Mouse (Mus musculus): Measurements from ENCODE around the gene Egln1. TPM values are rescaled to one million over a fixed set of nuclear protein-coding genes. Genes with fewer than 3 reads are reported as not detected.

Egln1 gene
- total RNA-seq, 2 experiments from 2014 or later = 2.5 to 2.9 TPM

- no peak for ATAC-seq (replicated peaks; ENCODE audit: low FRiP score, poor library complexity, severe bottlenecking)
Observed at GRCm38 (mm10) chr8:124863729-124864128, 85.4 kb downstream of the Egln1 start.

- peak; percentile 39 for ATAC-seq (replicated peaks; ENCODE audit: low FRiP score, poor library complexity, severe bottlenecking)
Observed at GRCm38 (mm10) chr8:124863163-124863677, 85.9 kb downstream of the Egln1 start.

- peak; percentile 92 for ATAC-seq (replicated peaks; ENCODE audit: low FRiP score, poor library complexity, severe bottlenecking)
Observed at GRCm38 (mm10) chr8:124862321-124863162, 86.6 kb downstream of the Egln1 start, which contains the start of the genes Gnpat and 2810004N23Rik. TSS of gene Gnpat (plus strand) at chr8:124863033. TSS of gene 2810004N23Rik (minus strand) at chr8:124863120.

- ATAC-seq (replicated peaks; ENCODE audit: low FRiP score, poor library complexity, severe bottlenecking) = no peak
Observed at GRCm38 (mm10) chr8:124860188-124860587, 88.9 kb downstream of the Egln1 start.

- no peak for ATAC-seq (replicated peaks; ENCODE audit: low FRiP score, poor library complexity, severe bottlenecking)
Observed at GRCm38 (mm10) chr8:124859466-124859865, 89.7 kb downstream of the Egln1 start.

Other genes with a start within 250 kb of the Egln1 start
- gene Ttc13, start 227.3 kb downstream of the Egln1 start, total RNA-seq (2015; ENCODE audit: low replicate concordance) = 26.3 and 34.8 TPM in 2 replicates
- 25.9 and 26.0 TPM in 2 replicates for gene Ttc13, start 227.3 kb downstream of the Egln1 start, total RNA-seq (2017; ENCODE audit: low replicate concordance)
- 1.7 TPM in 1 of 2 replicates, not detected in the other for gene Arv1, start 227.2 kb downstream of the Egln1 start, total RNA-seq (2015; ENCODE audit: low replicate concordance)
- 2.3 TPM in 1 of 2 replicates, not detected in the other for gene Arv1, start 227.2 kb downstream of the Egln1 start, total RNA-seq (2017; ENCODE audit: low replicate concordance)
- gene Fam89a, start 197.5 kb downstream of the Egln1 start, total RNA-seq (2015; ENCODE audit: low replicate concordance) = not detected in 2 replicates
- not detected in 2 replicates for gene Fam89a, start 197.5 kb downstream of the Egln1 start, total RNA-seq (2017; ENCODE audit: low replicate concordance)
- not detected in 2 replicates for gene Trim67, start 156.2 kb downstream of the Egln1 start, total RNA-seq (2015; ENCODE audit: low replicate concordance)
- not detected in 2 replicates for gene Trim67, start 156.2 kb downstream of the Egln1 start, total RNA-seq (2017; ENCODE audit: low replicate concordance)
- gene Gnpat, start 86.3 kb downstream of the Egln1 start, total RNA-seq (2015; ENCODE audit: low replicate concordance) = 35.2 and 40.4 TPM in 2 replicates
- 22.5 and 31.8 TPM in 2 replicates for gene Gnpat, start 86.3 kb downstream of the Egln1 start, total RNA-seq (2017; ENCODE audit: low replicate concordance)
- gene 2810004N23Rik, start 86.2 kb downstream of the Egln1 start, total RNA-seq (2015; ENCODE audit: low replicate concordance) = 4.0 and 5.4 TPM in 2 replicates
- 5.7 and 7.4 TPM in 2 replicates for gene 2810004N23Rik, start 86.2 kb downstream of the Egln1 start, total RNA-seq (2017; ENCODE audit: low replicate concordance)
- gene Exoc8, start 51.6 kb downstream of the Egln1 start, total RNA-seq (2015; ENCODE audit: low replicate concordance) = 1.8 and 7.1 TPM in 2 replicates
- 7.9 and 11.4 TPM in 2 replicates for gene Exoc8, start 51.6 kb downstream of the Egln1 start, total RNA-seq (2017; ENCODE audit: low replicate concordance)
- gene Sprtn, start 51.4 kb downstream of the Egln1 start, total RNA-seq (2015; ENCODE audit: low replicate concordance) = 15.9 and 17.7 TPM in 2 replicates
- gene Sprtn, start 51.4 kb downstream of the Egln1 start, total RNA-seq (2017; ENCODE audit: low replicate concordance) = 16.6 and 20.2 TPM in 2 replicates
- 8.0 and 13.3 TPM in 2 replicates for gene Tsnax, start 63.7 kb upstream of the Egln1 start, total RNA-seq (2015; ENCODE audit: low replicate concordance)
- gene Tsnax, start 63.7 kb upstream of the Egln1 start, total RNA-seq (2017; ENCODE audit: low replicate concordance) = 6.7 and 7.0 TPM in 2 replicates
- gene Disc1, start 104.9 kb upstream of the Egln1 start, total RNA-seq (2015; ENCODE audit: low replicate concordance) = 0.84 TPM in 1 of 2 replicates, not detected in the other
- gene Disc1, start 104.9 kb upstream of the Egln1 start, total RNA-seq (2017; ENCODE audit: low replicate concordance) = 0.51 and 1.6 TPM in 2 replicates

All from erythroid progenitor cell, adult 5-6 weeks (primary cell).